Mouse (Mus musculus) kidney, adult 2 months (tissue): ENCODE data around the gene Comtd1. TPM values are rescaled to one million over a fixed set of nuclear protein-coding genes. Genes with fewer than 3 reads are reported as not detected.
A peak's percentile ranks its signal among the peaks of the same experiment; 100 is the strongest.

Experiments used
- DNase-seq: peaks from one replicate; pipeline ENCODE4 v3.0.0; 2021
- H3K27ac ChIP-seq: fragments of 200-500 bp; 2 replicates; pipeline ENCODE4 v1.5.1; 2012; ENCODE audit warnings: low read depth, low read length, control low read depth, inconsistent platforms; ENCODE audit not compliant: insufficient read depth
- H3K27me3 ChIP-seq: fragments of 200-500 bp; replicated peaks from 2 replicates; pipeline ENCODE4 v1.6.1; 2012; ENCODE audit warnings: mild to moderate bottlenecking, moderate library complexity, low read length, inconsistent platforms; ENCODE audit not compliant: control insufficient read depth, insufficient read depth
- H3K36me3 ChIP-seq: fragments of 200-500 bp; 2 replicates; pipeline ENCODE4 v1.6.1; 2012; ENCODE audit warnings: mild to moderate bottlenecking, moderate library complexity, low read length, inconsistent platforms; ENCODE audit not compliant: control insufficient read depth, insufficient read depth
- H3K4me1 ChIP-seq: fragments of 200-500 bp; 2 replicates; pipeline ENCODE4 v1.6.1; 2011; ENCODE audit warnings: low read length; ENCODE audit not compliant: control insufficient read depth, insufficient read depth
- H3K4me3 ChIP-seq: fragments of 200-500 bp; 2 replicates; pipeline ENCODE4 v1.5.1; 2011; ENCODE audit warnings: mild to moderate bottlenecking, low read depth, low read length, control low read depth; ENCODE audit not compliant: insufficient read depth
- CTCF ChIP-seq: fragments of 200-500 bp; conservative IDR thresholded peaks from 2 replicates; pipeline ENCODE4 v1.5.1; 2011; ENCODE audit warnings: low read depth, mild to moderate bottlenecking, control low read depth, low read length, moderate library complexity, mixed read lengths; ENCODE audit not compliant: insufficient read depth, insufficient read length
- POLR2A ChIP-seq: fragments of 200-500 bp; IDR thresholded peaks from one replicate; pipeline ENCODE4 v1.6.1; 2011; ENCODE audit warnings: low read depth, low read length, control low read depth
- WGBS: fragments of 180-500 bp; shearing (Covaris S2); methylation state at CpG from one replicate; pipeline ENCODE4 v1.1.7; 2018; 5-methylcytosine and 5-hydroxymethylcytosine counted together
- polyA plus RNA-seq: library from polyadenylated mRNA; depleted of rRNA; stranded (reverse); fragments of >200 nt; gene quantifications from 2 replicates; pipeline ENCODE4 v1.2.3, GENCODE M21; 2012

The Comtd1 gene
- polyA plus RNA-seq, 1 experiment = 35.2 TPM

DNA sequence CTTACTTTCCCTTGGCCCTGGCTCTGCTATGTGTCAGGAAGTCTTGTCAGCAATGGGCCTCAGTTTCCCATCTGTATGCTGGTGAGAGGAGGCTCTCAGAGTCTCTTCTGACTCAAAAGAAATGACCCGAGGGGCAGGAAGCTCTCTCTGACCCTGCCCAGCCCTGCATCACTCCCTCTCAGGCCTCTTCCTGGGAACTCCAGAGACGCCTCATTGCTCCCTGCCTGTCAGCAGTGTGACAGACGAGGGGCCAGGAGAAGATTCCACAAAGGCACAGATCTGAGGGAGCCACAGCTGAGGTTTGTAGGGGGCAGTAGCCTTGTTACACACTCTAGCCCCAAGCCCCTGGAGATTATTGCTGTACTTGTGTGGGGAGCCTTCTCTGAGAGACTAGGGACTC is 7.2 kb upstream of the Comtd1 start:
- Histone ChIP-seq H3K4me1 (no peaks in the 10 kb centered on the region), H3K36me3 (no peaks in the 10 kb centered on the region), H3K27ac (no peak overlapping the region), H3K4me3 (no peak overlapping the region), H3K27me3 (no peaks in the 10 kb centered on the region)
- TF ChIP-seq CTCF (no peak), POLR2A (no peak)
- DNase-seq = no peak
- WGBS = 72% methylated on average over 3 of the region's 3 CpGs

- no peak for TF ChIP-seq CTCF
- TF ChIP-seq POLR2A = no peak
- no peaks in the 10 kb centered on the region for H3K27me3 ChIP-seq
- H3K27ac ChIP-seq = no peak overlapping the region
Observed at GRCm38 (mm10) chr14:21854271-21854670, 5.5 kb upstream of the Comtd1 start.

DNA sequence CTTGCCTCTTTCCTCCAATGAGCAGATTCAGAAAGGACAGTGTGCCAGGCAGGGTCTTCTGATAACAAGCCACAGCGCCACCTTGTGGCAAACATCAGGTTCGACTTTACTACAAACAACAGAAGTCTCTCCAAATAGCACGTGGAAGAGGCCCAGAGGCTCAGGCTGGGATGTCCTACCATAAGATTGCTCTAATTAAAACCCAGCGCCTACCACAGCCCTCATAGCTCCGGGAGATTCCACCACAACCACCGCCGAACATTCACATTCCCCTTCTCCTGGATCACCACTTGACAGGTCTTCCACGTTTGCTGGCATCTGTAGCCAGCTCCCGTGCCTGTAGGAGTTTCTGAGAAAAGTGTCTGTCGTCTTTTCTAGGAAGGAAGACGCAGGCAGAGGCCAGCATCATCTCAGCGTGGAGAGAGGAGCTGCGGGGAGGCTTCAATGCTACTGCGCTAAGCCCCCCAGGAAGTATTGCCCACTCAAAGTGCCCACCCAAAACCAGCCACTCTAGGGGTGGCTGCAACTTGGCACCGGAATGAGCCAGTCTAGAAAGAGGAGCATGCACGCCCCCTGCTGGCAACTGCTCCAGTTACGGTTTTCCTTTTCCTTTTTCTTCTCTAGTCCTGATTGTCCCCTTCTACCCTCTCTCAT is 4.8 kb upstream of the Comtd1 start:
- Histone ChIP-seq H3K27me3 (no peaks in the 10 kb centered on the region), H3K36me3 (no peaks in the 10 kb centered on the region), H3K4me3 (no peak overlapping the region), H3K4me1 (no peaks in the 10 kb centered on the region), H3K27ac (no peak overlapping the region)
- DNase-seq = peak; percentile 74
- 9% methylated on average over 17 of the region's 17 CpGs for WGBS
- TF ChIP-seq CTCF (peak; percentile 74), POLR2A (no peak)

More at GRCm38 (mm10) chr14:21854271-21854670, 5.5 kb upstream of the Comtd1 start:
- H3K4me1 ChIP-seq = no peaks in the 10 kb centered on the region
- DNase-seq = peak; percentile 35
- no peak overlapping the region for H3K4me3 ChIP-seq
- H3K36me3 ChIP-seq = no peaks in the 10 kb centered on the region
- WGBS = 56% methylated on average over 9 of the region's 9 CpGs

GRCm38 (mm10) chr14:21851996-21852791 is 3.4 kb upstream of the Comtd1 start:
- WGBS = 66% methylated on average over 16 of the region's 16 CpGs
- no peaks in the 10 kb centered on the region for H3K36me3 ChIP-seq
- H3K27ac ChIP-seq = no peak overlapping the region
- peak; percentile 47 for DNase-seq
- no peaks in the 10 kb centered on the region for H3K27me3 ChIP-seq
- no peak overlapping the region for H3K4me3 ChIP-seq
- TF ChIP-seq CTCF = no peak
- no peak for TF ChIP-seq POLR2A
- H3K4me1 ChIP-seq = no peaks in the 10 kb centered on the region

- no peak for TF ChIP-seq POLR2A
- no peak overlapping the region for H3K27ac ChIP-seq
- WGBS = 93% methylated on average over 24 of the region's 24 CpGs
- H3K4me1 ChIP-seq = no peaks in the 10 kb centered on the region
- H3K4me3 ChIP-seq = no peak overlapping the region
- no peaks in the 10 kb centered on the region for H3K36me3 ChIP-seq
- DNase-seq = no peak
- H3K27me3 ChIP-seq = no peaks in the 10 kb centered on the region
Observed at GRCm38 (mm10) chr14:21850419-21851127, 1.8 kb upstream of the Comtd1 start.

DNA sequence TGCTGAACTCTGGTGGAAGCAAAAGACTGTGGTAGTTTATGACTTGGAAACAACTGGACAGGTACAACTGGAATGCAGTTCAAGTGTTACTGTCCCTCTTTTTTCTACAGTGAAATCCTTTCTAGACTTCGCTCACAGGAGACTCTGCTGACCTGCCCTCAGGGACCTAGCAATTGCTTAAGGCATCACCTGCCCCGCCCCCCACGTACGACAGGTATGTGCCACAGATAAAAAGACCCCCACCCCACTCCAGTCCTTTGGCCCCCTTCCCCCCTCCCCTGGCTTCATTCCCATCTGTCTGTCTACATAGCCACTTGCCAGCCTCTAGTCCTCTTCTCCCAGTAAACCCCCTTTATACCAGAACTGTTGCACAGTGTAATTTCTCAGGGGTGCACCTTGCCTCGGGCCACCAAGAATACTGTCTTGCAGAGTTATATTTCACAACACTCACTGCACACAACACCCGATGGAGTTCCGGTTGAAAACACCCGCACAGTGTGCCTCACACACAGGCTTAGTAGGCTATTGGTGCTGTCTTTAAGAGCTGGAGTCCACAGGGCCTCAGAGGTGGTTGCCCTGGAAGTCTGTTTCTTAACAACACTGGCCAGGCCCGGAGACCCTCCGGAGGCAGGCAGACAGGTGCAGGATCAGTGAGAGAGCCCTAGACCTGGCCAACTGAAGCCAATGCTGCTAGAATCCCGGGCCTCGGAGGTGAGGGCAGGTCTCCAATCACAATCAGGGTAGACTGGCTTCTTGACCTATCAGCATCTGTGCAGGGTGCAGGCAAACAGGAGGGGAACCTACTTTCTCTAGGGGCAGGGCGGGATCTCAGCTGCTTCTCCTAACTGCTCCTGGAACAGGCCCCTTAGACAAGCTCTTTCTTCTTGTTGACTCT is 994 bp upstream of the Comtd1 start:
- no peaks in the 10 kb centered on the region for H3K4me1 ChIP-seq
- H3K4me3 ChIP-seq = no peak overlapping the region
- TF ChIP-seq CTCF (no peak), POLR2A (no peak)
- H3K36me3 ChIP-seq = no peaks in the 10 kb centered on the region; the same call in 1 of the 2 replicates
- H3K27me3 ChIP-seq = no peaks in the 10 kb centered on the region
- no peak overlapping the region for H3K27ac ChIP-seq
- WGBS = 90% methylated on average over 13 of the region's 13 CpGs
- DNase-seq = no peak
